Mouse (Mus musculus) adrenal gland (tissue): ENCODE data around the gene Dag1.
"Not testable (repeated sequence)": the region's sequence is repeated elsewhere in the genome, so short reads cannot be mapped to it uniquely, and the experiment has no call there.

Experiments
- intact Hi-C: fragments of 180-260 bp; cut with DNase I; formaldehyde crosslinking; loops from one replicate; pipeline ENCODE4 v1.15.1; 2025
- long read RNA-seq, 2 experiments: library from polyadenylated mRNA; unstranded; transcript quantifications; one replicate each; pipeline ENCODE4 v2.0.0; 2020; ENCODE audit warnings: borderline replicate concordance in 1 of 2; ENCODE audit not compliant: insufficient replicate concordance in 1 of 2

Dag1 gene
- long read RNA-seq, experiment 1, full-length matches to known transcripts, result 6 of 23 reads
- long read RNA-seq, experiment 1, partial matches to known transcripts, result 0 of 23 reads
- long read RNA-seq, experiment 1, other reads (novel, unspliced or antisense), result 17 of 23 reads
- long read RNA-seq, experiment 2, full-length matches to known transcripts, result 5 of 11 reads
- long read RNA-seq, experiment 2, partial matches to known transcripts, result 0 of 11 reads
- long read RNA-seq, experiment 2, other reads (novel, unspliced or antisense), result 6 of 11 reads

- intact Hi-C loops, result no loop called here
Observed at GRCm38 (mm10) chr9:108263690-108264190, at the start of gene Dag1. Dag1 (minus strand) TSS chr9:108263958.

- intact Hi-C loops, result loop anchor here (5.0 kb wide), 1 partner anchor 34 kb away; no protein-coding TSS in a partner anchor
Observed at GRCm38 (mm10) chr9:108308141-108308540, 44.4 kb upstream of the Dag1 start.

- intact Hi-C loops, result loop anchor here (5.0 kb wide), 1 partner anchor 35 kb away; no protein-coding TSS in a partner anchor
Observed at GRCm38 (mm10) chr9:108307021-108307807, 43.5 kb upstream of the Dag1 start.

DNA sequence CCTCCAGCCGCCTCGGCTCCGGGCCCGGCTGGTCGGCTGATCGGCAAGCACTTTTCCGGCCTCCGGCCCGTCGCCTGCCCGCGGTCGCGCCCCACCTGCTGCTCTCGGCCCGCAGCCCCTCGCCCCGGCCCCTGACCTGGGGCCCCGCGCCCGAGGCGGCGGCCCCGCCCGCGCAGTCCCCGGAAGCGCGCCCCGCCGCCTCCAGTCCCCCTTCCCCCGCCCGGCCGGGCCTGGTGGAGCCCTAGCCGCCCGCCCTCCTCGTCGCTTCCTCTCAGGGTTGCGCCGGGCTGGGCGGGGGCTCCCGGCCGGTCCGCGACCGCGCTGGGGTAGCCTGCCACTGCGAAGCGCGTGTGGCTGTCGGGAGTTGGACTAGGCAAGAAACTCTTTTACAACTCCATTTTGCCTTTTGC is 42.8 kb upstream of the Dag1 start:
- intact Hi-C loops, result loop anchor here (5.0 kb wide), 1 partner anchor 36 kb away; no protein-coding TSS in a partner anchor

- intact Hi-C loops, result loop anchor here (5.0 kb wide), 1 partner anchor 36 kb away; no protein-coding TSS in a partner anchor
Observed at GRCm38 (mm10) chr9:108305629-108306520, 42.1 kb upstream of the Dag1 start, which contains the start of the genes Rhoa and Tcta. Rhoa (plus strand) TSS chr9:108306129. Tcta (minus strand) TSS chr9:108306160.

GRCm38 (mm10) chr9:108305170-108305569 is 41.4 kb upstream of the Dag1 start:
- intact Hi-C loops, result loop anchor here (5.0 kb wide), 1 partner anchor 37 kb away; no protein-coding TSS in a partner anchor

GRCm38 (mm10) chr9:108304716-108305115 is 41.0 kb upstream of the Dag1 start:
- intact Hi-C loops, result loop anchor here (5.0 kb wide), 1 partner anchor 38 kb away; no protein-coding TSS in a partner anchor

DNA sequence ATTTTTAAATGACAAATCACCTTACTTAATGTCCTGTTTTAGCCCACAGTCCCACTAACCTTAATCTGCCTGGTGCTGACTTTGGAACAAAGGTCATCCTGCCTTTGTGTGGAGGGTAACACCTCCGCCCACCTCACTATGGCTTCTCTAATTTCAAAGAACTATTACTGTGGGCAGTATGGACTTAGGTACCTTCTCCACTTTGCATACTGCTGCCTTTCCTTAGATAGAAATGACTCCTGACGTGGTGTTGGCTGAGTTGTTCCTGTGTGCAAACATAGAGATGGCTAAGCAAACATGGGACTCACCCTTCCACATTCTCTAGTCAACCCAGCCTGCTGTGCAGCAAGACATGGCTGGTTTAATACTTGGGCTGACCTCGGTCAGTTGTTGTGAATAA is 38.1 kb upstream of the Dag1 start:
- intact Hi-C loops, result no loop called here

- intact Hi-C loops, result no loop called here
Observed at GRCm38 (mm10) chr9:108296453-108297355, 32.9 kb upstream of the Dag1 start, which contains the start of gene Amt. Amt (plus strand) TSS chr9:108296853.

DNA sequence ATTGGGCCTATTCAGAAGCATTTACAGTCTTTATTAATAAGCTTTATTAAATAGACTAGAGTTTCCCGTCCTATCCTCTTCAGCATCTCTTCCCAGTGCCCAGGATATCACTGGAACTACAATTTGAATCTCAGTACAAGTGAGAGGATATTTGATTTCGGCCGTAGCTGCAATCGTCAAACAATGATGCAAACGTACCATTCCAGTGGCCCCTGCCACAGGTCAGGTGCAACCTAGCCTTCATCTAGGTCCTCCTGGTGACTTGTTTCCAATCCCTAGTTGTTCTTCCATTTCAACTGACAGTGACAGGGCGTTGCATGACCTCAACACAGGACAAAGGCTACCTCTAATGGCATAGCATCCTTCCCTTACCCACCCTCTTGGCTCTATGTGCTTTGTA is 27.0 kb upstream of the Dag1 start:
- intact Hi-C loops, result no loop called here

DNA sequence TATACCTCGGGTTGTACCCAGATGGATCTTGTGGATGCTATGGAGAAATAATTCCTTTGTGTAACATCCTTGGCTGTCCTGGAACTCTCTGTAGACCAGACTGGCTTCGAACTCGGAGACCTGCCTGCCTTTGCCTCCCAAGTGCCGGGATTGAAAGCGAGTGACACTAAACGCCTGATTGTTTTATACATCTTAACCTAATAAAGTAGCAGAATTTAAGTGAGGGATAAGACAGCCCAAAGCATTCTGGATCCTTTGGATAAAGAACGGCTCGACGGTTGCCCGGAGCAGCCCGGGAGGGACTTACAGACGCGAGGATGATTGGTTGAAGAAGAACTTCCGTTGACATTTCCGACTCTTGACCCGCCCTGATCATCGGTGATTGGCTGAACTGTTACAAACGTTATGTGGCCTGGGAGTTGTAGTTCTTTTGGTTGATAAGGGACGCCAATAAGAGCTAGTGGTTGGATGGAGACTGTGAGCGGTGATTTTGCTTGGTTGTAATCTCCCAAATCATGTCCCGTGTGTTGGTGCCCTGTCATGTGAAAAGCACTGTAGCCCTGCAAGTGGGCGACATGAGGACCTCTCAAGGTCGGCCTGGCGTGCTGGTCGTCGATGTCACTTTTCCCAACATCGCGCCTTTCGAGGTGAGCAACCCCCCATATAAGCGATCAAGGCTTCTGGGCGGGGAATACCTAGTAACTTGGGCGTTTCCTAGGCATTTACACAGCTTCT is 26.4 kb upstream of the Dag1 start, which contains the start of gene Nicn1:
Gene Nicn1, plus strand, starts transcription at position 414 of the 735 bp plus-strand sequence.
- intact Hi-C loops, result no loop called here

GRCm38 (mm10) chr9:108289347-108289746 is 25.6 kb upstream of the Dag1 start:
- intact Hi-C loops, result no loop called here

GRCm38 (mm10) chr9:108287526-108288238 is 23.9 kb upstream of the Dag1 start:
- intact Hi-C loops, result not testable (repeated sequence)

DNA sequence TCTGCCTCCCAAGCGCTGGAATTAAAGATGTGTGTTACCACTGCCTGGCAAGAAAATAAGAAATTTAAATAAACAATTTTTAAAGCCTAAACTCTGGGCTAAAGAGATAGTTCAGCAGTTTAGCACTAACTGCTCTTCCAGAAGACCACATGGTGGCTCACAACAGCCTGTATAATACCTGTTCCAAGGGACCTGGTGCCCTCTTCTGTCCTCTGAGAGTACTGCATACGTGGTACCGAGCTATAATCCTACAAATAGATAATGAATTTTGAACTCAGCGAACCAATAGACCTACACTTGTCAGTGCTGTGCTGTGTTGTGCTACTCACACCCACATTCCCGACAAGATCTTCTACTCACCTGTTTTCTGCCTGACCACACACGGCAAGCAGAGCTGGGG is 20.7 kb upstream of the Dag1 start:
- intact Hi-C loops, result loop anchor here (5.0 kb wide), 2 partner anchors 82 to 187 kb away; no protein-coding TSS in a partner anchor

GRCm38 (mm10) chr9:108280071-108280828 is 16.5 kb upstream of the Dag1 start:
- intact Hi-C loops, result loop anchor here (5.0 kb wide), 2 partner anchors 78 to 183 kb away; no protein-coding TSS in a partner anchor

DNA sequence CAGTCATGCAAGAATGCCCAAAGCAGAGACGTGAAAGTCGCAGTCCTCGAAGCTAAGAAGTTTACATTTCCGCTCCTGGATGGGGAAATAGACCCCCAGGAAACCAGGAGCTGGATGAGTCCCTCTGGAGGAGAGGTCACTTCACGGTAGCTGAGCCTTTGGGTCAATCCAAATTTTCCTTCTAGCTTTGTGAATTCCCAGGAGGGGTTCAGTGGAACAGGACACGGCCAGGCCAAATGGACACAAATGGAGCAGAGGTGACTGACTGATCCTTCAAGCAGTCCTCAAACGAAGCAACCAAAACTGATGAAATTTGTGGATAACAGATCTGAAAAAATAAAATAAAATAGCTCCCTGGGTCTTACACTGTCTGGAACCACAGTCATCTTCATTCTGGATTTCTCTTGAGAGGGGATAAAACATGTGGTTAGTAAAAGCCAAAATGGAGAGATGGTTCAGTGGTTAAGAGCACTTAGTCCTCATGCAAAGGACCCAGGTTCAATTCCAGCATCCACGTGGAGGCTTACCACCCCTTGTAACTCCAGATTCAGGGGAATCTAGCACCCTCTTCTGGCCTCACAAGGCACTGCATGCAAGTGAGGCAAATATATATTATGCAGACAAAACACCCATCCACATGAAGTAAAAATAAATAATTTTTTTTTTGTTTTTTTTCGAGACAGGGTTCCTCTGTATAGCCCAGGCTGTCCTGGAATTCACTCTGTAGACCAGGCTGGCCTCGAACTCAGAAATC is 15.1 kb upstream of the Dag1 start:
- intact Hi-C loops, result no loop called here

DNA sequence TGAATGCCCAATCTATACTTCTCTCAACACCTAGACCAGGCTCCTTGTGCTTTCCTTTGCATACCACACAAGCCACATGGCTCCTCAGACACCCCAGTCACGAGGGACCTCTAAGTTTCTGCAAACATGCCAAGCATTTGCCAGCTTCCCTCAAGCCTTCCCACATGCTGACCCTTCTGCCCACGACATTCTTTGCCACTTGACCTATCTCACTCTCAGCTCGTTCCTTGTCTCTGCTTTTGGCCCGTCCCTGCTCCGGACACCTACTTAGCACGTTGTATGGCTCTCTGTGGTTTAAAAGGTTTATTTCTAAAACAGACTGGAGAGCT is 11.5 kb upstream of the Dag1 start:
- intact Hi-C loops, result no loop called here
